Mouse (Mus musculus) myocyte (in vitro differentiated cells): Measurements from ENCODE around the gene Pigz.

ENCODE experiments used
- E2F4 ChIP-seq: IDR thresholded peaks from one replicate; pipeline ENCODE4 v1.6.1; 2011; ENCODE audit warnings: mild to moderate bottlenecking, control low read depth, moderate library complexity; ENCODE audit not compliant: insufficient read depth
- MAX ChIP-seq: IDR thresholded peaks from one replicate; pipeline ENCODE4 v1.6.1; 2011; ENCODE audit warnings: low read depth, mild to moderate bottlenecking, control low read depth
- POLR2A ChIP-seq: IDR thresholded peaks from one replicate; pipeline ENCODE4 v1.6.1; 2011; ENCODE audit warnings: low read depth, mild to moderate bottlenecking, control low read depth, moderate library complexity; ENCODE audit not compliant: insufficient read length
- POLR2AphosphoS2 ChIP-seq: IDR thresholded peaks from one replicate; pipeline ENCODE4 v1.6.1; 2011; ENCODE audit warnings: low read depth, control low read depth; ENCODE audit not compliant: insufficient read length
- SRF ChIP-seq: IDR thresholded peaks from one replicate; pipeline ENCODE4 v1.6.1; 2011; ENCODE audit warnings: low read depth; ENCODE audit not compliant: control insufficient read depth, insufficient read length
- TCF12 ChIP-seq: IDR thresholded peaks from one replicate; pipeline ENCODE4 v1.6.1; 2011; ENCODE audit warnings: mild to moderate bottlenecking, control low read depth; ENCODE audit not compliant: poor library complexity, insufficient read depth, severe bottlenecking
- TCF3 ChIP-seq: IDR thresholded peaks from one replicate; pipeline ENCODE4 v1.6.1; 2011; ENCODE audit warnings: low read depth, control low read depth; ENCODE audit not compliant: insufficient read length
- USF1 ChIP-seq: IDR thresholded peaks from one replicate; pipeline ENCODE4 v1.6.1; 2011; ENCODE audit warnings: low read depth, mild to moderate bottlenecking, control low read depth, moderate library complexity

GRCm38 (mm10) chr16:31903239-31903638 lies 30.4 kb upstream of the Pigz start:
- TF ChIP-seq TCF12: no peak
- no peak for TF ChIP-seq POLR2A
- TF ChIP-seq USF1: no peak
- no peak for TF ChIP-seq TCF3
- TF ChIP-seq MAX: no peak
- TF ChIP-seq SRF: no peak
- TF ChIP-seq E2F4: no peak
- TF ChIP-seq POLR2AphosphoS2: no peak
